Mouse (Mus musculus) forebrain, embryonic 13.5 days (tissue): ENCODE measurements around the gene Sdc1. TPM values are rescaled to one million over a fixed set of nuclear protein-coding genes. Genes with fewer than 3 reads are reported as not detected.

Experiments used
- ATAC-seq: fragments of 200-750 bp; cut with Nextera tagmentation; 2 replicates; pipeline ENCODE4 v1.8.0; 2017
- H3K27ac ChIP-seq: fragments of 300-500 bp; sonication (generic); 2 replicates; pipeline ENCODE4 v1.5.1; 2015; ENCODE audit warnings: inconsistent platforms, mild to moderate bottlenecking, moderate library complexity
- H3K27me3 ChIP-seq: fragments of 300-500 bp; sonication (generic); 2 replicates; pipeline ENCODE4 v1.6.1; 2015; ENCODE audit warnings: mild to moderate bottlenecking, inconsistent platforms
- H3K36me3 ChIP-seq: fragments of 300-500 bp; sonication (generic); 2 replicates; pipeline ENCODE4 v1.6.1; 2015; ENCODE audit warnings: mild to moderate bottlenecking, inconsistent platforms; ENCODE audit not compliant: poor library complexity, severe bottlenecking
- H3K4me1 ChIP-seq: fragments of 300-500 bp; sonication (generic); 2 replicates; pipeline ENCODE4 v1.6.1; 2015; ENCODE audit warnings: inconsistent platforms
- H3K4me2 ChIP-seq: fragments of 300-500 bp; sonication (generic); 2 replicates; pipeline ENCODE4 v1.6.1; 2015; ENCODE audit warnings: inconsistent platforms, mild to moderate bottlenecking, moderate library complexity
- H3K4me3 ChIP-seq: fragments of 300-500 bp; sonication (generic); 2 replicates; pipeline ENCODE4 v1.5.1; 2015; ENCODE audit warnings: mild to moderate bottlenecking, inconsistent platforms
- H3K9ac ChIP-seq: fragments of 300-500 bp; sonication (generic); 2 replicates; pipeline ENCODE4 v1.6.1; 2015; ENCODE audit warnings: mild to moderate bottlenecking, inconsistent platforms
- H3K9me3 ChIP-seq: fragments of 300-500 bp; sonication (generic); replicated peaks from 2 replicates; pipeline ENCODE4 v1.6.1; 2016; ENCODE audit warnings: inconsistent platforms
- WGBS: fragments of 180-500 bp; shearing (Covaris S2); methylation state at CpG from one replicate; pipeline ENCODE4 v1.1.7; 2015; 5-methylcytosine and 5-hydroxymethylcytosine counted together
- polyA plus RNA-seq: library from polyadenylated mRNA; unstranded; fragments of >200 nt; fragmentation: Nextera tagmentation; extraction: Ambion mirVana; gene quantifications from 2 replicates; pipeline ENCODE4 v1.2.1, GENCODE M21; 2015

Sdc1 gene
- polyA plus RNA-seq, 1 experiment from 2014 or later: 38.2 TPM

DNA sequence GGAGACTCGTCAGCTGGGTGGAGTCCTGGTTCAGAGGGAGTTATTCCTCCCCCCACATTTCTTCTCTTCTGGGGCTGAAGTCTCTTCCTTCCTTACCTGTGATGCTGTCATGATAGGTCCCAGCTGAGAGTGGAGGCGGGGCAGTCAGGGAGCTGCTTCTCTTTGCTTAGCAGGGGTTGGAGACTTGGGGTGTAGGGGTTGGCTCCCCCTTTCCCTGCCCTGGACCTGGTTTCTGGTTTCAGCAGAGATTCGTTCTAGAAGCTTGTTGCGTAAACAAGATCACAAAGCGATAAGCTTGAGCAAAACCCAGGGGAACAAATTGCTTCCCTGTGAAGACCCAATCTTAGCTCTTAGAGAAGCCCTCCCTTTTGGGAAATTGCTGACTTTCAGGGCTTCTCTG is 15.4 kb downstream of the Sdc1 start:
- WGBS: 91% methylated on average over 5 of the region's 5 CpGs
- no peak for ATAC-seq

DNA sequence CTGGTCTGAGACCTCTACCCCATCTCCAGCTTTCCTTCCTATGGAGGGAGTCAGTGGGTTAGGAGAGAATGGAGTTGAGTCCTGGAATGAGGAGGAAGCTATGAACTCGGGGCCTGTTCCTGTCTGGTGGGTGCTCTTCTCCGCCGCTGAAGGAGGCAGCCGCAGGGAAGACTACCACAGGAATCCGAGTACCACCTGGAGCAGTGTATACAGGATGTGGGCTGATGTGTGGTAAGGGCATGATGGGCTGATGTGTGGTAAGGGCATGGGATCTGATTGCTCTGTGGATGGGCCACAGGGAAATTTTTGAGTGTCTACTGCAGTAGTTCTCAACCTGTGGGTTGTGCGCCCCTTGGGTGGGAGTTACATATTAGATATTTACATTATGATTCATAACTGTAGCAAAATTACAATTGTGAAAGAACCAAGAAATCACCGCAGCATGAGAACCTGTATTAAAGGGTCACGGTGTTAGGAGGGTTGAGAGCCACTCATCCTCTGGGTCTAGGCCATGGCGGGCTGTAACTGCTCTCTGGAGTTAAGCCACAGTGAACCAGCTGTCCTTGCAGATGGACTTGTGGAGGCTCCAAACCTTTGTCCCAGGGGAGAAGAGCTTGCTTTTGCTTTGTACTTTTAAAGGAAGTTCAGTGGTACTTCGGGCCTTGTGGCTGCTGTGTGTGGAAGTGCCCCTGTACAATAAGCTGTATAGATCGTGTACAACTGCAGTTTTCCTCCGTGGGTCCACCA is 16.0 kb downstream of the Sdc1 start:
- ATAC-seq: no peak
- Histone ChIP-seq H3K27me3 (no peaks in the 10 kb centered on the region), H3K4me3 (no peak overlapping the region), H3K36me3 (peaks cover 30% of the 10 kb centered on the region), H3K4me1 (no peaks in the 10 kb centered on the region), H3K9ac (no peak overlapping the region), H3K9me3 (no peaks in the 10 kb centered on the region), H3K4me2 (no peak overlapping the region), H3K27ac (no peak overlapping the region)
- 91% methylated on average over 12 of the region's 12 CpGs for WGBS

More for the DNA sequence above, 15.4 kb downstream of the Sdc1 start:
- Histone ChIP-seq H3K4me1 (no peaks in the 10 kb centered on the region), H3K4me2 (no peak overlapping the region), H3K27ac (no peak overlapping the region), H3K9ac (no peak overlapping the region), H3K36me3 (peaks cover 23% of the 10 kb centered on the region), H3K4me3 (no peak overlapping the region), H3K9me3 (no peaks in the 10 kb centered on the region), H3K27me3 (no peaks in the 10 kb centered on the region)

DNA sequence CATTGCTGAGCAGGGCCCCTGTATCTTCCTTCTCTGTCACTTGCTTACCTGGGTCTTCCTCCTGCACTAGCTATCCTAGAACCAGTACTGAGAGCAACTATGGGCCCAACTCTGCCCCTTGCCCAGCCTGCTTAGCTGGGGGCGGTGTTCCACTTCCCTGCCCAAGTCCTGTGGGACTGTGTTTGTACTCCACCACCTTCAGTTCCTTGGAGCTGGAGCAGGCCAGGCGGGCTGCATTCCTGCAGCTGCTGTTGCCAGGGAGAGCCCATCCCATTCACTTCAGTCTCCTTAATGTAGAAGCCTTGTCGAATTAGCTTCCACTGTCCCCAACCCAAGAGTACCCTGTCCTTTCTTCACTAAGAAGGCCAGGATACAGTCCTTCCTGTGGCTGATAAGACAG is 17.3 kb downstream of the Sdc1 start:
- H3K27ac ChIP-seq: no peak overlapping the region
- WGBS: 62% methylated on average over 3 of the region's 3 CpGs
- H3K4me2 ChIP-seq: no peak overlapping the region
- no peak overlapping the region for H3K9ac ChIP-seq
- H3K27me3 ChIP-seq: no peaks in the 10 kb centered on the region
- H3K4me3 ChIP-seq: no peak overlapping the region
- H3K36me3 ChIP-seq: peaks cover 43% of the 10 kb centered on the region
- H3K9me3 ChIP-seq: no peaks in the 10 kb centered on the region
- H3K4me1 ChIP-seq: no peaks in the 10 kb centered on the region
- ATAC-seq: no peak

DNA sequence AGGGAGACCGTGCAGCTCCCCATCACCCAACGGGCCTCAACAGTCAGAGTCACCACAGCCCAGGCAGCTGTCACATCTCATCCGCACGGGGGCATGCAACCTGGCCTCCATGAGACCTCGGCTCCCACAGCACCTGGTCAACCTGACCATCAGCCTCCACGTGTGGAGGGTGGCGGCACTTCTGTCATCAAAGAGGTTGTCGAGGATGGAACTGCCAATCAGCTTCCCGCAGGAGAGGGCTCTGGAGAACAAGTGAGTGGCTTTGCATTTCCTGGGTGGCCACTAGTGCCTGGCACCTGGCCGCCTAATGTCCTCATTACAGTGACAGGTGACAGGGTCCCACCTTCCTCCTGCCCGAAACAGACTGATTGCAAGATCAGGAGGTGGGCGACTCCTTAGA is 19.5 kb downstream of the Sdc1 start:
- no peak for ATAC-seq

DNA sequence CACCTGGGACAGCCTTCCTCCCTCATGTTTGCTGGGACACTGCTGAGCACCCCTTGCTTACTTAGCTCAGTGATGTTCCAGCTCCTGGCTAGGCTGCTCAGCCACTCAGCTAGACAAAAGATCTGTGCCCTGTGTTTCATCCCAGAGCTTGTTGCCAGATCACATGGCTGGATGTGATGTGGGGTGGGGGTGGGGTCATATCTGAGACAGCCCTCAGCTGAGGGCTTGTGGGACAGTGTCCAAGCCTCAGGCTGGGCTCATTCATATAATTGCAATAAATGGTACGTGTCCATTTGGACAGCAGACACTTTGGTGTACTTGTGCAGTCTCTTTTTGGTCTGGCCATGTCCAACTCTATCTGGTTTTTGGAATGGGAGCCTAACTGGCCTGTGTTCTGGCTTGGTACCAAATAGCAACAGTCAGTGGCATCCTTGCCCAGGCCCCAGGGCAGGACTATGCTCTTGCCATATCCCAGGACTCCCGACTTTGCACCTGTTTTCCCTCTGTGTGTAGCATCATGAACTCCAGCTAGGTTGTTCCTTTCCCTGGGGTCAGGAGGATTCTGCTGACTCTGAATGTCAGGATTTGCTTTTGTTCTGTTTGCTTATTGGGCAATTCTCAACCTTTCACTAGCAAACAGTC is 22.4 kb downstream of the Sdc1 start:
- Histone ChIP-seq H3K4me1 (no peaks in the 10 kb centered on the region), H3K27me3 (no peaks in the 10 kb centered on the region), H3K27ac (no peak overlapping the region), H3K4me2 (no peak overlapping the region), H3K4me3 (no peak overlapping the region), H3K9me3 (peaks cover 4% of the 10 kb centered on the region; the same call in 1 of the 2 replicates), H3K9ac (no peak overlapping the region), H3K36me3 (peaks cover 69% of the 10 kb centered on the region)
- 96% methylated on average over 2 of the region's 2 CpGs for WGBS
- no peak for ATAC-seq

More for the DNA sequence above, 19.5 kb downstream of the Sdc1 start:
- H3K9me3 ChIP-seq: peaks cover 4% of the 10 kb centered on the region; the same call in 1 of the 2 replicates
- no peak overlapping the region for H3K4me2 ChIP-seq
- peaks cover 64% of the 10 kb centered on the region for H3K36me3 ChIP-seq
- no peaks in the 10 kb centered on the region for H3K27me3 ChIP-seq
- H3K4me3 ChIP-seq: no peak overlapping the region
- H3K9ac ChIP-seq: no peak overlapping the region
- 94% methylated on average over 12 of the region's 12 CpGs for WGBS
- H3K27ac ChIP-seq: no peak overlapping the region
- no peaks in the 10 kb centered on the region for H3K4me1 ChIP-seq

- H3K4me2 ChIP-seq: no peak overlapping the region
- WGBS: 89% methylated on average over 7 of the region's 7 CpGs
- H3K4me1 ChIP-seq: no peaks in the 10 kb centered on the region
- H3K9me3 ChIP-seq: peaks cover 4% of the 10 kb centered on the region; the same call in 1 of the 2 replicates
- H3K27me3 ChIP-seq: no peaks in the 10 kb centered on the region
- peaks cover 32% of the 10 kb centered on the region for H3K36me3 ChIP-seq
- H3K9ac ChIP-seq: no peak overlapping the region
- H3K27ac ChIP-seq: no peak overlapping the region
- H3K4me3 ChIP-seq: no peak overlapping the region
- ATAC-seq: no peak
Observed at GRCm38 (mm10) chr12:8797936-8798335, 26.8 kb downstream of the Sdc1 start.

- Histone ChIP-seq H3K36me3 (peaks cover 26% of the 10 kb centered on the region), H3K9me3 (peaks cover 4% of the 10 kb centered on the region; the same call in 1 of the 2 replicates), H3K27me3 (no peaks in the 10 kb centered on the region), H3K4me1 (no peaks in the 10 kb centered on the region), H3K4me3 (no peak overlapping the region), H3K9ac (no peak overlapping the region), H3K27ac (no peak overlapping the region), H3K4me2 (no peak overlapping the region)
- WGBS: 71% methylated on average over 9 of the region's 9 CpGs
- ATAC-seq: no peak
Observed at GRCm38 (mm10) chr12:8798486-8799020, 27.4 kb downstream of the Sdc1 start.

DNA sequence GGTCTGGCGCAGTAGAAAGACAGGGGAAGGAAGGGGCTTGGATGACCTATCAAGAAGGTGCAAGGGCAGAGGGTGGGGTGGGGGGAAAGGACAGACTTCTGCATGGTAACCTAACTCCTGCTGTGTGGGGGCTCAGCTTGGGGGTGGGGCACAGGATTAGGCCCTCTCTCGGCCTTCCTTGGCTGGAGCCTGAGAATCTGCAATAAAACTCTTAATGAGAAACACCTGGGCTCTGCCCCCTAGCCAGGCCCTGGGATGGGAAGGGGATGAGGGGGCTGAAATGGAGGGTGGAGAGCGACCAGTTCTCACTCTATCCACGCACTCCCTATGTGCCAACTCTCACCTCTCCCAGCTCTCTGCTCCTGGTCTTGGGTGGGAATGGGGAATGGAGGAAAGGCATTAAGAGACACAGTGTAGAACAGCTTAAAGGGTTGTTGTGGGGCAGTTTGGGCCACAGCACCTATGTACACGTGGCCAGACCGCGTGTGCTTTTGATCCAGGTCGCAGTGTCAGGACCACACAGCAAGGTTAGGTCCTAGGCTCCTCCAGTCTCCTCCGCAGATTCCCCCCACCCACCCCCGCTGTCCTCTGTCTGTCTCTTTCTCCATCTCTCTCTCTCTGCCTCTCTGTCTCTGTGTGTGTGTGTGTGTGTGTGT is 32.4 kb downstream of the Sdc1 start:
- no peak overlapping the region for H3K9ac ChIP-seq
- H3K4me3 ChIP-seq: no peak overlapping the region
- WGBS: 56% methylated on average over 10 of the region's 10 CpGs
- no peak for ATAC-seq
- no peak overlapping the region for H3K27ac ChIP-seq
- no peaks in the 10 kb centered on the region for H3K36me3 ChIP-seq
- H3K4me2 ChIP-seq: no peak overlapping the region
- H3K9me3 ChIP-seq: no peaks in the 10 kb centered on the region
- H3K27me3 ChIP-seq: no peaks in the 10 kb centered on the region
- no peaks in the 10 kb centered on the region for H3K4me1 ChIP-seq

DNA sequence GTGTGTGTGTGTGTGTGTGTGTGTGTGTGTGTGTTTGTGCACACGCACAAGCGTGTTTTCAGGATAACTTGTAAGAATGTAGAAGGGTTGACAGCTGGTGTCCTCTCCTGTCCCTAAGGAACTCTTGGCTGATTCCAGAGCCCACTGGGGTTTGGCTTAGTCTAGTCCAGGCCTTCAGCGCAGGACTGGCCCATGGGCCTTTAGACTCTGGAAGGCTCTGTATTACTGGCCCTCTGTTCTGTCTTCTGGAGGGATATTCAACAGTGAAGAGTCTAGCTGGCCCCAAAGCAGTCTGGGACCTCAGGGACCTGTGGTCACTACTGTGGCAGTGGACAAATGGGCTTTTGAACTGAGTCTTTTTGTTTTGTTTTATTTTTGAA is 32.9 kb downstream of the Sdc1 start:
- no peak for ATAC-seq

GRCm38 (mm10) chr12:8804934-8805722 is 34.0 kb downstream of the Sdc1 start:
- H3K4me1 ChIP-seq: no peaks in the 10 kb centered on the region
- no peaks in the 10 kb centered on the region for H3K9me3 ChIP-seq
- H3K36me3 ChIP-seq: no peaks in the 10 kb centered on the region
- ATAC-seq: no peak
- H3K4me3 ChIP-seq: no peak overlapping the region
- no peak overlapping the region for H3K27ac ChIP-seq
- no peaks in the 10 kb centered on the region for H3K27me3 ChIP-seq
- no peak overlapping the region for H3K4me2 ChIP-seq
- 88% methylated on average over 7 of the region's 7 CpGs for WGBS
- H3K9ac ChIP-seq: no peak overlapping the region

More for the DNA sequence above, 32.9 kb downstream of the Sdc1 start:
- H3K4me2 ChIP-seq: no peak overlapping the region
- H3K9ac ChIP-seq: no peak overlapping the region
- no peak overlapping the region for H3K27ac ChIP-seq
- H3K27me3 ChIP-seq: no peaks in the 10 kb centered on the region
- H3K9me3 ChIP-seq: no peaks in the 10 kb centered on the region
- H3K36me3 ChIP-seq: no peaks in the 10 kb centered on the region
- 77% methylated on average over 1 of the region's 3 CpGs for WGBS
- H3K4me1 ChIP-seq: no peaks in the 10 kb centered on the region
- H3K4me3 ChIP-seq: no peak overlapping the region

GRCm38 (mm10) chr12:8809086-8809485 is 38.0 kb downstream of the Sdc1 start:
- H3K4me3 ChIP-seq: no peak overlapping the region
- no peaks in the 10 kb centered on the region for H3K27me3 ChIP-seq
- H3K36me3 ChIP-seq: no peaks in the 10 kb centered on the region
- no peaks in the 10 kb centered on the region for H3K4me1 ChIP-seq
- H3K4me2 ChIP-seq: no peak overlapping the region
- H3K9ac ChIP-seq: no peak overlapping the region
- H3K27ac ChIP-seq: no peak overlapping the region
- WGBS: 88% methylated on average over 2 of the region's 2 CpGs
- no peaks in the 10 kb centered on the region for H3K9me3 ChIP-seq
- ATAC-seq: no peak
